Mouse (Mus musculus) v-Abl transformed pro-B cells (cell line): Measurements from ENCODE around the gene Sh3bp2.

ENCODE experiments used
- in situ Hi-C, 2 experiments: fragments of 400-800 bp; cut with MboI; formaldehyde crosslinking; loops; one replicate each; pipeline ENCODE4 v1.15.1; 2025; ENCODE audit not compliant: unreplicated experiment in 2 of 2

Sh3bp2 gene

GRCm38 (mm10) chr5:34525663-34526476 is at the start of gene Sh3bp2:
TSS of gene Sh3bp2 (plus strand) at chr5:34525838.
- in situ Hi-C loops = loop anchor here in 1 of 2 experiments (25.0 kb wide), 1 partner anchor 786 kb away; no protein-coding TSS in a partner anchor

GRCm38 (mm10) chr5:34480926-34481325 is 44.7 kb upstream of the Sh3bp2 start:
- in situ Hi-C loops = loop anchor here in 1 of 2 experiments (25.0 kb wide), 1 partner anchor 369 kb away; no protein-coding TSS in a partner anchor

GRCm38 (mm10) chr5:34485731-34486130 is 39.9 kb upstream of the Sh3bp2 start:
- in situ Hi-C loops = loop anchor here in 1 of 2 experiments (25.0 kb wide), 1 partner anchor 373 kb away; no protein-coding TSS in a partner anchor

DNA sequence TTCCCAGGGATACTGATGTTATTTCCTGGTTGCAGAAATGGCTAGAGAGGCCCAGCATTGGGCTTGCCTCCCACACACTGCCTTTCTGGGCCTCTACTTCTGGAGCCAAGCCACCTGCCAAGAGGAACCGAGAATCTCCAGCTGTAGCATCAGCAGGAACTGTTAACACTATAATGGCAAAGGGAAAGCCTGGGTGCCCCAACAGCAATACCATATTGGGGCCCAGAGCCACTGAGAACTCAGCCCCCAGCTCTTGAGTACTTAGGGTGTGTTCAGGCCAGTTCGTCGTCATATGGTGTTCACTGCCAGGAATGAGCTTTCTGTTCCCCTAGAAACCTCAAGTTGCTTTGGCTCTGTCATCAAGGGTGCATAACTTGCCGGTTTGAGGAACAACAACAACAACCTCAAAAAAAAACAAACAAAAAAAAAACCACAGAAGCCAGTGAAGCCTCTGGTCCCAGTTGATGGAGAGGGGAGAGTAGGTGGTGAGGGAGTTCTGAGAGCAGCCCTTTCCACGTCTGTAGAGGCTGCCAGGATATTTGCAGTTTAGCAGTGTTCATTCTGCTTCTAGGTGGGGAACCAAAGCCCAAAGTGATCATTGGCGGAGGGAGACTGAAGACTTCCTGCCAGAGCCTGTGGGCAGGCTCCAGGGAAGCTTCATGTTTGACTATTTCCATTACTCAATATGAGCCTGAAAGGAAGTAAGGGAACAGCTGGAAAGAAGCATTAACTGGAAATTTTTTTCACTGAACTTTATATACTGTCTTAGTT is 38.1 kb upstream of the Sh3bp2 start:
- in situ Hi-C loops = loop anchor here in 1 of 2 experiments (25.0 kb wide), 1 partner anchor 375 kb away; no protein-coding TSS in a partner anchor

- in situ Hi-C loops = loop anchor here in 1 of 2 experiments (25.0 kb wide), 1 partner anchor 377 kb away; no protein-coding TSS in a partner anchor
These were observed 36.8 kb upstream of the Sh3bp2 start for GRCm38 (mm10) chr5:34488741-34489417.

DNA sequence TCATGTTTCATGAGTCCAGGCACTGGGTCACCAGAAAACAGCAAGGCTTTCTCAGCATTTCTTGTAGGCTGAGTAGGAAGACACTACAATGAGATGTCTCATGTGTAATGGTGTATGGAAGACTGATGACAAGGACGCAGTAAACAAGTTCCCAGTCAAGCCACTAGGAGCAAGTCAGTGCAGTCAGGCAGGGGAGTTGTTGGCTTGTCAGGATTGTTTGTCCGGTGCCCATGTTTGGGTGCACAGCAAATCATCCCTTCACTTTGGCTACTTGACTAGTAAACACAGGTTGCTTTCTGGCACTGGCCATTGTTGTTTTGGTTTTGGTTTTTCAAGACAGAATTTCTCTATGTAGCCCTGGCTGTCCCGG is 36.2 kb upstream of the Sh3bp2 start:
- in situ Hi-C loops = loop anchor here in 1 of 2 experiments (25.0 kb wide), 1 partner anchor 377 kb away; no protein-coding TSS in a partner anchor

DNA sequence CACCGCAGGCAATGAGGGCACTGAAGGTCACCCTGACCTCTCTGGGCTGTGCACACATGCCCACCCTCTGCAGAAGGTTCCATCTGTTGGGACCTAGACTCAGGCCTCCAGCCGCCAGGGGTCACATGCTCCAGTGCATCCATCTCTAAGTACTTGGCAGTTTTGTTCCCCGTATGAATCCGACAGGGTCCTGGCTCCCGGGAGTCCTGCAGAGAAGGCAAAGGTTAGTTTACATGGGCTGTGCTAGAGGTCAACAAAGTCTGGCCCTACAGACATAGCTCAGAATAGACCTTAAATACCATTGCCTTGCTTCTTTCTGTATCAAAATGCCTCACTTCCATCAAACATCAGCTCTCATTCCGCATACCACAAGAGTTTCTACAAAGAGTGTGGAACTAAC is 28.9 kb upstream of the Sh3bp2 start:
- in situ Hi-C loops = loop anchor here in 1 of 2 experiments (25.0 kb wide), 1 partner anchor 384 kb away; no protein-coding TSS in a partner anchor

DNA sequence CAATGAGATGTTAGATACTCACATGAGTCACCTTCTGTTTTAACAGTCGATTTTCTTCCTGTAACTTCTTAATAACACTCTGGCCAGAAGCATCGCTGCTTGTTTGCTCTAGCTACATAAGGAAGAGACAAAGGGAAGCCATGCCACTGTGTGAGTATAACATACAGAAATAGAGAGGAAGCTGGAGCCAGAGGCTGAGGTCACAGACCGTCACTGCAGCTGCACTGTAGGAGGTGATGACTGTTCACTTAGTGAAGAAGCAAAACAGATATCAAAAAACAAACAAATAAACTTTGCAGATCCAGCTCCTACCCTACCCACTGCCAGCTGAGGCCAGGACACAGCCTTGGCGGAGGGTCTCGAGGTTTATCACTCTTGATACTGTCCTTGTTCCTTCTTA is 24.8 kb upstream of the Sh3bp2 start:
- in situ Hi-C loops = loop anchor here (25.0 kb wide), 1 partner anchor 536 kb away; the partner anchor contains the start of gene Hgfac (in 2 of the 2)

DNA sequence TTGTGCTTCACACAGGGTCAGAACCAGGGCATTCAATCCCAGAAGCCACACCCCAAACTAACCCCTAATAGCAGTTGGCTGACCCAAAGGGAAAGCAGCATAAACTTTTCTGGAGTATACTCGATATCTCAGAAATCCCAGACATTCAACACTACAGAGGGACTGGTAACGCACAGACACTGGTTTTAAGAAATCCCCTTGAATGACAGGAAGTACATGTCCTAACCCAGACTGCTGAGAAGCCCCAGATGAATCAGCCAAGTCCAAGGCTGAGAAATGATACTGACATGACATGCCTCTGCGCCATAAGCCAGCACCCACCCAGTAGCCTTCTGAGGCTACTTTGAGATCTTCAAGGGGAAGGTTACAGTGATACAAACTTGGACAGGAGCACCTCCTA is 24.1 kb upstream of the Sh3bp2 start:
- in situ Hi-C loops = loop anchor here (25.0 kb wide), 1 partner anchor 536 kb away; the partner anchor contains the start of gene Hgfac (in 2 of the 2)

DNA sequence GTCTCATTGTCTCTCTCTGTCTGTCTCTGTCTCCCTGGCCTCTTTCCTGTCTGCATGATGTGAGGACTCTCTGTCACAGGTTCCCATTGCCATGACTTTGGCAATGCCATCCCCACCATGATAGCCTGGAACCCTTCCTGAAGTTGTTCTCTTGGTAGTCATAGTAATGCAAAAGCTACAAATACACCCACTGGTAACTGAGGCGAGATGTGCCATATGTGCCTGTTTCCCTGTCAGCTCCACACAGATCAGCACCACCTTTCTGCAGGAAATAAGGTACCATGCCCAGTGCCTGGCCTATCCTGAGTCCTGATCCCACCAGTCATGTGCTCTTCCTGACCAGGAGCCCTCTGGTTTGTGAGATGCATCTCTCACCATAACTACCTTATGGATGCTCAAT is 23.2 kb upstream of the Sh3bp2 start:
- in situ Hi-C loops = loop anchor here (25.0 kb wide), 1 partner anchor 535 kb away; the partner anchor contains the start of gene Hgfac (in 2 of the 2)

- in situ Hi-C loops = loop anchor here (25.0 kb wide), 1 partner anchor 534 kb away; the partner anchor contains the start of gene Hgfac (in 2 of the 2)
These were observed 22.8 kb upstream of the Sh3bp2 start for GRCm38 (mm10) chr5:34502821-34503220.

GRCm38 (mm10) chr5:34512486-34512885 is 13.2 kb upstream of the Sh3bp2 start:
- in situ Hi-C loops = loop anchor here (5.0 to 25.0 kb wide), 3 partner anchors 35 to 525 kb away; partner anchors contain the start of gene Hgfac (in 2 of the 2)

GRCm38 (mm10) chr5:34513466-34514217 is 12.0 kb upstream of the Sh3bp2 start, which contains the start of gene Tnip2:
TSS of gene Tnip2 (minus strand) at chr5:34513991.
- in situ Hi-C loops = loop anchor here (5.0 to 25.0 kb wide), 3 partner anchors 34 to 524 kb away; partner anchors contain the start of gene Hgfac (in 2 of the 2)

GRCm38 (mm10) chr5:34514218-34514566 is 11.4 kb upstream of the Sh3bp2 start:
- in situ Hi-C loops = loop anchor here (5.0 to 25.0 kb wide), 3 partner anchors 33 to 523 kb away; partner anchors contain the start of gene Hgfac (in 2 of the 2)

- in situ Hi-C loops = loop anchor here (5.0 to 25.0 kb wide), 2 partner anchors 132 to 522 kb away; partner anchors contain the start of gene Hgfac (in 2 of the 2)
These were observed 10.5 kb upstream of the Sh3bp2 start for GRCm38 (mm10) chr5:34515096-34515495.

DNA sequence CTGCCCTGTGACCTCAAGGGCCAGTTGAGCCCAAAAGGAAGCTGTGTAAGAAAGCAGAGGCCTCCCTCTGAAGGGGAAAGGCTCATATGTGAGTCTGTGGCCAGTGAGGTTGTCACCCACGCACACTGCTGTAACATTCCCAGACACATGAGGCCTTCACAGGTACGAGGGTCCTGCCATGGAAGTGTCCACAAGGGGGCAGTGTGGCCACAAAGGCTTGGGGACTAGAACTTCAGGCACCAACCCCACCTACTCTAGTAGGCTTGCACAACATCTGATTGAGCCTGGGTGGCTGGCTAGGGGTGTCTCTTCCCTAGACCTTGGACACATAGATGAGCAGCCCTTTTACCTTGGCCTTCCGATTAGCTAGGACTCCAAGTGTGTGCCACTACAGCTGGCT is 7.7 kb upstream of the Sh3bp2 start:
- in situ Hi-C loops = loop anchor here (5.0 to 25.0 kb wide), 2 partner anchors 129 to 519 kb away; partner anchors contain the start of gene Hgfac (in 2 of the 2)

DNA sequence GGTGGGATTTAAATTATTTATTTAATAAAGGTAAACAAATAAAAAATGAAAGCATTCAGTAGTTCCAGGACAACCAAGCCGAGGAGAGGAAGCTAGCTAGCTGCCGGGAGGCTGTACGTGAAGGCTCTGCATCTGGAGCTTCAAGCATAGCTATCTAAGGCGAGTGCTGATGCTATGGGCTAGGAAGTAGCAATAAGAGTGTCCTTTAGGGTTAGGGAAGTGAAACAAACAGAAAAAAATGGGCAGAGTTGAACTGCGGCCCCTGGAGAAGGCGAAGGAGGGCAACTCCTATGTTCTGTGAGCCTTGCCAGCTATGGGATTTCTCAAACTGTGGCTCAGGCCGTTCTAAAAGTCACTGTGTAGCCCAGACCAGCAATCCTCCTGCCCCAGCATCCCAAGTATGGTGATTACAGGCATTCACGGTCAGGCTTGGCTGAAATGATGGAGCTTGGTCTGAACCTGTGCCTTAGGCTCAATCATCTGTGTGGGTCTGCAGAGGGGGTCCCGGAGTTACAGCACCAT is 6.2 kb upstream of the Sh3bp2 start:
- in situ Hi-C loops = loop anchor here (5.0 to 25.0 kb wide), 2 partner anchors 128 to 518 kb away; partner anchors contain the start of gene Hgfac (in 2 of the 2)

DNA sequence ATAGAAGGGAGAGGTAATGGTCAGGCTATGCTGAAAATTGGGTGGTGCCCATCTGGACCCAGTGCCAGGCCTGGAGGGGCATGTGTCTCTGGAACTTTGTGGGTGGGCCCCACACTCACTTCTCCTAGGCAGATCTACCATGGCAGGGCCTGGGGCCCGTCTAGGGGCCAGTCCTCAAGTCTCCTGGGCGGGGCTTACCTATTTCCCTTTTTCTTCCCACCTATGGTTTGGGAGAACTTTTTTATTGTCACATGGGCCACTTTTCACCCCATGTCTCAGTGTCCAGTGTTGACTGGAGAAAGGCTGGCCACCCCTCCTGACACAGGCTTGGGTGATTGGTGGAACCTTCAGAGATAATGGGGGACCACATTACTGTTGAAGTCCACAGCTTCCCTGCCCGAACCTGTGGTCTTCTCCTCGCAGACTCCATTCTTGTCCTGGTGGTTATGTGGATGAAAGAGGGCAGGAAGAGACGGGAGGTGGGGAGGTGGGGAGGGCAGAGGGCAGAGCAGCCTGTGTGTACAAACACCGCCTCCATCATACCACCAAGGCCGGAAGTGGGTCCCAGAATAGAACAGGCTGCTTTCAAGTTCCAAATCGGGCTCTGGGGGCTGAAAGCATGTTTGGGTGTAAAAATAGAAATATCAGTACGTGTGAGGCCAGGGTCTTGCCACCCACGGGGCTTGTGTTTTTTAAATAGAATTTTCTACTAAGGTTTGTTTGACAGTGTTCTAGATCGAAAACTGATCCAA is 5.0 kb upstream of the Sh3bp2 start:
- in situ Hi-C loops = loop anchor here (25.0 kb wide), 1 partner anchor 517 kb away; the partner anchor contains the start of gene Hgfac (in 2 of the 2)
